Mouse (Mus musculus) splenic B cell, adult 2 months (primary cell): ENCODE measurements around the gene Tgoln1.

ENCODE experiments used
- DNase-seq: peaks from one replicate; pipeline ENCODE4 v3.0.0-alpha.2; 2011; ENCODE audit warnings: low read depth, low spot score
- H3K27me3 ChIP-seq: 2 replicates; pipeline ENCODE4 v1.6.1; 2012; ENCODE audit warnings: mild to moderate bottlenecking, low read length, moderate library complexity, mixed read lengths; ENCODE audit not compliant: control insufficient read depth, poor library complexity, insufficient read depth, severe bottlenecking
- H3K36me3 ChIP-seq: 2 replicates; pipeline ENCODE4 v1.6.1; 2012; ENCODE audit warnings: mild to moderate bottlenecking, low read length, moderate library complexity, mixed read lengths; ENCODE audit not compliant: control insufficient read depth, poor library complexity, insufficient read depth, severe bottlenecking

The Tgoln1 gene

GRCm38 (mm10) chr6:72562894-72563293, 53.9 kb downstream of the Tgoln1 start:
- Histone ChIP-seq H3K36me3 (peaks cover 3% of the 10 kb centered on the region), H3K27me3 (no peaks in the 10 kb centered on the region)
- no peak for DNase-seq

GRCm38 (mm10) chr6:72562486-72562885, 54.3 kb downstream of the Tgoln1 start:
- DNase-seq, result no peak
- Histone ChIP-seq H3K27me3 (no peaks in the 10 kb centered on the region), H3K36me3 (peaks cover 5% of the 10 kb centered on the region)

GRCm38 (mm10) chr6:72560801-72561200, 56.0 kb downstream of the Tgoln1 start:
- Histone ChIP-seq H3K36me3 (peaks cover 8% of the 10 kb centered on the region), H3K27me3 (no peaks in the 10 kb centered on the region)
- no peak for DNase-seq
